Mouse (Mus musculus): ENCODE measurements around the gene Arl5c.

Gene Arl5c

DNA sequence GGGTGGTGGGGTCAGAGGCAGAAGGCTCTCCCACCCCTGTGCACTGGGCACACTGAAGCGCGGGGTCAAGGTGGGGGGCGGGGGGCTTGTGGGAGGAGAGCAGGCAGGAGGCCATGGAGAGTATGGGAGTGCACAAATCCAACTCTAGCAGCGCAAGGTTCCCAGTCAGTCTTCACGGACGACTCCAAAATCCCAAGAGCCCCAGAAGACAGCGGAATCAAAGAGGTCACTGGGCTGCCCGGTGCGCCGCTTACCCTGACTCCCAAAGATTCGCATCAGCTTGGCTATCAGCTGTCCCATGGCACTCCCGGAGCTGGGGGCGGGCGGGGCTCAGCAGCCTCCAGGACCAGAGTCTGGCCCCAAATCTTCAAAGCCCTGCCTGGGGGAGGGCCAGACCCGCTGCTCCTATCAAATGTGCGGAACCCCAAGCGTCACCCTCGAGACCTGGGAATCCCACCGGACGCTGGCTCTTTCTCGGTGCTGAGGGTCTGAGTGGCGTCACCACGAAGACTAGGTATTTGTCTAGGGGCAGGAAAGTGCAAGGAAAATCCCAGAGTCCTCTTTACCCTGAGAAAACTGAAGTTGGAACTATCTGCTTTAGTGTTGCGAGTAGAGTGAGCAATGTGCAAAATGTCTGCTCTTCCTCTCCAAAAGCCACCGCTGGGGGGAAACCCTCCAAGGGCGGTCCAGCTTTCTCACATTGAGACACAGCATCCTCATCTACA lies at the start of gene Arl5c:
Gene Arl5c (minus strand): TSS at position 618 of the 725 bp plus-strand sequence.
- peak; percentile 87 for DNase-seq

DNA sequence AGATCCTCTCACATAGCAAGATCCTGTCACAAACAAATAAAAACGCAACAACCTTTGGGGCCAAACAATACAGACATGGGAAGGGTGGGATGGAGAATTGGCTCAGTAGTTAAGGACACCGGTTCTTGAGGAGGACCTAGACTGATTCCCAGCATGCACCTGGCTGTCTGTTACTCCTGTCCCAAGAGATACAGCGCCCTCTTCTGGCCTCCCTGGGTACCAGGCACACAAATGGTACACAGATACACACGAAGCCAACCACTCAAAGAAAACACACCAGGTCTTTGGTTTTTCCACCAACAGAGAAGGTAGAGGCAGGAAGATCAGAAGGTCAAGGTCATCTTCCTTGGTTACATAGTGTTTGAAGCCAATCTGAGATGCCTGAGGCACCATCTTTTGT lies 49.6 kb upstream of the Arl5c start:
- no peak for DNase-seq

DNA sequence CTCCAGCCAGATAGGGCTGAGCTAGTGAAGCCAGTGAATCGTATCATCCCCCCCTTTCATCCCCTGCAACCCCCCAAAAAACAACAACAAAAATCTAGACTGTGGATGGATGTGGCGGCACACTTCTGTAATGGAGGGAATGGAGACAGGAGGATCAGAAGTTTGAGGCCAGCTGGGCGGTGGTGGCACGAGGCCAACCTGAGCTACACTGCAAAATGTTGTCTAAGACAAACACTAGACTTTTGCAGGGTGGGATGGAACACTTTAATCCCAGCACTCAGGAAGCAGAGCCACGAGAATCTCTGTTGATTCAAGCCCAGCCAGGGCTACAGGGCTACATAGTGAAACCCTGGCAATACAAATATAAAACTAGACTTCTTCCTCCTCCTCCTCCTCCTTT lies 48.1 kb upstream of the Arl5c start:
- no peak for DNase-seq

DNA sequence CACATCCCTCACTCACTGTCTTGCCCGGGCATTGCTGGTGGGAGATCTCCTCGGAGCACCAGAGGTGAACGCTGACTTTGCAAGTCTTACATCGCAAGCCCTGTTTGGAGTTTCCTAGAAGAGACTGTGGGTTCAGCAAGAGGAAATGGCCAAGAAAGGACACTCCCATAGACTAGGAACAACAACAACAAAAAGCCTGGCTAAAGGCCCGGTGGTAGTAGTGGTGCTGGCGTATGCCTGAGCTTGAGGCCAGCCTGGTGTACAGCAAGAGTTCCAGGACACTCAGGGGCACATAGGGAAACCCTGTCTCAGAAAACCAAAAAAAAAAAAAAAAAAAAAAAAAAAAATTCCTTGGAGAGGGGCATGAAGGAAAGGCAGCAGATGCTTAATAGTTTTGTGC lies 46.8 kb upstream of the Arl5c start:
- no peak for DNase-seq

DNA sequence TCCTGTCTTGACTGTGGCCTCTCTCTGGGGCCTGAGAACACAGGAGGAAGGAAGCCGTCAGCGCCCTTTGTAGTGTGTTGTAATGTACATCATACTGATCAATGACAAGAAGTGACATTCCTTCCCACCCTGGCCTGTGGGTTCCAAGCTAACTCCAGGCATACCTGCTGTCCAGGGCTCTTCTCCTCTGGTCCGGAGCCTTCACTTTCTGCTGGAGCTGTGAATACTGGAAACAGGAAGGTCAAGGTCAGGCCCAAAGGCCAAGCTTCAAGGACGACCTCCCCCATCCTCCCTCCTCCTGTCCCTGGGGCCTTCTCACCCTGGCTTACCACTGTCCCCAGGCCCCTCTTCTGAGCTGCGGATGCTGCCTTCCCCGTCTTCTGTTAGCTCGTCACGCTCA lies 45.0 kb upstream of the Arl5c start:
- no peak for DNase-seq

DNA sequence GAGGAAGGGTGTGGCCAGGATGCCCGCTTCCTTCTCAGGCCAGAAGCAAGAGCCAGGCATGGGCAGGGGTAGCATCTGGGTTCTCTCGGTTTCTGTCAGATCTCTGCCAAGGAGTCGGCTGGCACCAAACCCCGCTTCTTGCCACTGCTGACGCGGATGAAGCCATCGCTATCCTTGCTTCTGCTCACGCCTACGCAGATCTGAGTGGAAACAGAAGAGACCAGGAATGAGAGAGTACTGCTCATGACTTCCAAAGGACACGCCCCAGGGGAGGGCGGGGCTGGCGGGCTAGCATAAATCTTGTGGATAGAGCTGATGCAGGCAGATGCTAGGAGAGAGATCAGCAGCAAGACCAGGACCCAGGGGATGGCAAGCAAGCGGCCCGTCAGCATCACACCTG lies 41.9 kb upstream of the Arl5c start:
- DNase-seq: no peak

DNA sequence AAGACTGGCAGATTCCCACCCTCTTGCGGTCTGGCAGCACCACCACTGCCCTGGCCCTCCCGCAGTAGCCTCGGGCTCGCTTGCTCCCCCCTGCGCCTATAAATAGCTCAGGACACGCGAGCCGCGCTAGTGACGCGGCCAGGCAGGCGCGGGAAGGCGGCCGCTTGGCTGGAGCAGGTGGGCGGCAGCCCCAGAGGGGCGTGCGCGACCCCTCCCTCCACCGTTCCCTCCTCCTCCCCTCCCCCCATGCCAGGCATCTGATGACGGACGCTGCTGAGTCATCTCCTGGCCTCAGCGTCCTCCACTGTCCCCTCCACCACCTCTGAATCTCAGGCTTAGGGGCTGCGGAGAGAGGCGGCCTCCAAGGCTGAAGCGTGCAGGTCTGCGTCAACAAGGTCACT lies 40.0 kb upstream of the Arl5c start:
- no peak for DNase-seq

DNA sequence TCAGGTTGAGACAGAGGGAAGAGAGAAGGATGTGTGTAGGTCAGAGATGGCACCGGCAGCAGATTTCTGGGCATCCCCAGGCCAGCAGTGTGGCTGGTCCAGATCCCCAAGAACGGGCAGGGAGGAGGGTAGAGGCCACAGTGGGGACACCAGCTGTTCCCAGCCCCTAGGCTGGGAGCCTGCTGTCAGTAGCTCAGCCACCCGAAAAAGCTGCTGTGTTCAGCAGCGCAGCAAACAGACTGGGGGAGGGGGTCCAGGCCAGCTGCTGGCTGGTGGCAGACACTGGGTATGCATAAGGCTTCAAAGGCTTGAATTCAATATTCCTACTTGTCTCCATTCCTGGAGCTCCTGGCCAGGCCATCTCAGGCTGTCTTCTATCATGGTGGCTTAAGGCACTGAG lies 38.9 kb upstream of the Arl5c start:
- DNase-seq: no peak

DNA sequence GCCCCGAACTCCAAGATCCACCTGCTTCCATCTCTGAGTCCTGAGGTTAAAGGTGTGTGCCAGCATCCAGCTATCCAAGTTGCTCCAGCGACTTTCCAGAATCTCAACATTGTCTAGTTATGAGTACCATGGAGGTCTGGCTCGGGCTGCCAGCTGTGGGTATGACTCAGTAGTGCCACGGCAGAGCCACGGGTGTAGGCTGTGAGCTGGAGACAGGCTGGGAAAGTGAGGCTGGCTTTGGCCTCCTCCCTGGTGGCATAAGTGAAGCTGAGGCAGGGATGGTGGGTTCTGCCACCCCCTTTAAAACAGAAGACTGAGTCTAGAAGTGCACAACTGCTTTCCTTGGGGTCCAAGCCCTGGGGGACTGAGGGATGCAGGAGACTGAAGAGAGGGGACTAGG lies 38.1 kb upstream of the Arl5c start:
- DNase-seq: no peak

DNA sequence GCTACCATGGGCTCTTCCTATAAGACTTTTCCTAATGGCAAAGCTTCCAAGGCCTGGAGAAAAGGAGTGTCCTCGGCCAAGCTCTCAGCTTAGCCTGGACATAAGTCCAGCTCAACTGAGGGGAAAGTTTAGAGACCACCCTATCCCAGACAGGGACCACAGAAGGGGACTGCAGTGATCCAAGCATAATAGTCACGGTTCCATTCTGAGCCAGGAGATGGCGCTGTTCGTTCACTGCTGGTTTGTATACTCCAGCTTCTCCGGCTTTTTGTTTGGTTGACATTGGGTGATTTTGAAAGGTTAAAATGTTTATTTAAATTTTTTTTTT lies 35.4 kb upstream of the Arl5c start:
- peak; percentile 77 for DNase-seq

DNA sequence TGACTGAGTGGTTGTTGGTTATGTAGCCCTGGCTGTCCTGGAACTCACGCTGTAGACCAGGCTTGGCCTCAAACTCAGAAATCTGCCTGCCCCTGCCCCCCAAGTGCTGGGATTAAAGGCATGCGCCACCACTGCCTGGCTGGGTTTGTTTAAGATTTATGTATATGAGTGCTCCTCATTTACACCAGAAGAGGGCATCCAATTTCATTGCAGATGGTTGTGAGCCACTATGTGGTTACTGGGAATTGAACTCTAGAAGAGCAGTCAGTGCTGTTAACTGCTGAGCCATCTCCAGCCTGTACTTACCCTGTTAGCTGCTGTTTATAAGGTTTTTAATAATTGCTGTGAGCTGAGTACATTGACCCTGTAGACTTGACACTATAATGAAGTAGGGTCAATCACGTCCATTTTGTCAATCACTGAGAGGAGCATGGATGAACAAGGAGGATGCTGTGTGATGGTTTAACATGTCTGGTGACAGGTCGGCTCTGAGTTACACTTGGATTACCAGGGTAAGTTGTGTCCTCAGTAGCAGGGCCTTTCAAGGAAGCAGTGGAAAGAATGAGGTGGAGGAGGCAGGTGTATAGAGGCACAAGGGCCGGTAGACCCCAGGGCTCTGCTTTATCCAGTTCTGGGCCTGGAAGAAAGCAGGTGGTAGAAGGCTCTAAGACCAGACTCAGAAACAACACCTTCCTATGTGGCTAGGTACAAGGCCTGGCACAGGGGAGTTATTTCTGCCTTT lies 34.9 kb upstream of the Arl5c start:
- DNase-seq: no peak

DNA sequence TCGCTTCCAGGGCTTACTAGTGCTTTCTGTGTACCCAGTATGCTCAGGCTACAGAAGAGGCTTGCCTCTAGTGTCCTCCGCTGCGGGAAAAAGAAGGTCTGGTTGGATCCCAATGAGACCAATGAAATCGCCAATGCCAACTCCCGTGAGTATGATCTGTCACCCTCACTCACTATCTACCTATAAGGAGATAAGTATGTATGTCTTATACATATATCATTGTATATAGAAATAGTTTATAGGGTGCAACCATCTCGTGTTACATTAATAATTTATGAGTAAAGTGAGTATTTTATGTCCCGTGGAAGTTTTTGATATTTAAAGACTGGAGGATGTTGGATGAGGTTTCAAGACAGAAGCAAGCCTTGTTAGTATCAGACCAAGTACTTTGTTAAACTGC lies 31.8 kb upstream of the Arl5c start:
- no peak for DNase-seq

DNA sequence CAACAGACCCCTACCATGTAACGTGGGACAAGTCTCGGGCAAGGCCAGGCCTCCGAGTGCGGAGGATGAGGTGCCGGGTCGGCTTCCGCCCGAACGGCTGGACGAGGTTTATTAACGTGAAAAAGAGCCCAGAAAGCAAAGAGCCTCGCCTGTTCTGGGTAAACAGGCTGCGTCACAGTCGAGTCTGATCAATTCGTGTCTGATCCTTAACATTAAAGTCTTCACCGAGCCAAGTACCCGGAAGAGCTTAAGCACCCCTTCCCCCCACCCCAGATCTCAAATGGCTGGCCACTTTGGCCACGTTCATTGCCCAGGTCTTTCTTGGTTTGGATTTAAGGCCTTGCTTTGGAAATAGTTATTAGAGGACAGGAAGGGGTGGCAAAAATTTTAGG lies 31.3 kb upstream of the Arl5c start:
- DNase-seq: no peak

DNA sequence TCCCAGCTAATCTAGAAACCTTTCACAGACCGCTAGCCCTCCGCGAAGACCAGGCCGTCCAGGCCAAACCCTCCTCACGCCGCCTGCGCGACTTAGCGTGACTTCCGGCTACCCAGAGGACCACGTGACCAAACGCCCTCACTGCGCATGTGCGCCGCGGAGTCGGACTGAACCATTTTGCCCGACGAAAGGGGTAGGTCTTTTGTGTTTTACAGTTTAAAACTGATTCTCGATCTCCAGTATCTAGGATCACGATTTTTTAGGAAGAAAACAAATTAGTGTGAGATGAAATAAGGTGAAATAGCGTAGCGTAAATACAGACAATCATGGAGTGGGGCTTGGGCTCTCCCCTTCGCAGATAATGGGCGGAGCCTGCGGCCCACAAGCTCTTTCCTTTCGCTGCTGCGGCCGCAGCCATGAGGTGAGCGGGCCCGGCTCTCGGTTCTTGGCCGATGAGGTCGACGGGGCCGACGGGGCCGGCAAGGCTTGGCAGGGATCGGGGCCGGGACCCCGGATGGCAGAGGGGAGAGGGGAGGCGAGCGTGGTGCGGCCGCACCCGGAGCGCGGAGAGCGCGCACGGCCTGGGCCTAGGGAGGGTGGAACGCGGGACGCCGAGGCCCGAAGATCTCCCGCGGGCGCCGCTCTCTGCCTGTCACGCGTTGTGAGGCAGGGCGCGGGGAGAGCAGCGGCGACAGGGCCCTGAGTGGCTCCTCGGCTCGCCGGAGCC lies 30.8 kb upstream of the Arl5c start, which contains the start of gene Rpl19:
Gene Rpl19 (plus strand): TSS at position 141 of the 727 bp plus-strand sequence.
- peak; percentile 89 for DNase-seq

DNA sequence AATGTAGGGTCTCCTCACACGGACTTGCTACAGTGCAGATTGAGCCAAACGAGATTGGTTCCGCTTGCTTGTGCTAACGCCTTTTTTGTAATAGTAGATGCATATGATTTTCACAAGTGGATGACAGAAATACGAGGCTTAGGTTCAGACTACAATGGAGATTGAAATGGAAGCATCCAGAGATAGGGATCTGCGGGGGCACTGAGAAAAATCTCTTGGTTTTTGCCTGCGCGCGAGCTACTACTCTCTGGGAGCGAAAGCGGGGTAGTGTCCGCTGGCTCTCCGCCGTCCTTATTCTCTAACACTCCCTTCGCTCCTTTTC lies 30.2 kb upstream of the Arl5c start:
- DNase-seq: no peak

DNA sequence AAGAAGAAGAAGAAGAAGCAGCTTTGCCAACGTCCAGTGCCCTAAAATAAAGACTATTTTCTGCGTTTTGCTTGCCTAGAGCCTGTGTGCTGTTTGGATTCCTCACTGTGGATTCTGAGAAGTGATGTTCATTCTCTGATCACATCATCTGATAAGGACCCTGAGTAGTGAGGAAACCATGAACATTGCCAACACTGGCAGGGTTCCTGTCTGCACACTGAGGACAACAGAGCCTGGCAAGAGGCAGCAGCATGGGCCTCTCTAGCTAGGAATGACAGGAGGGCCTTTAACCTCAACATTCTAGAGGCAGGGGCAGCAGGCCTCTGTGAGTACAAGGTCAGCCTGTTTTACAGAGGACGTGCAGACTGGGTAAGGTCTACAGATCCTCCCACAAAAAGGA lies 28.5 kb upstream of the Arl5c start:
- no peak for DNase-seq

DNA sequence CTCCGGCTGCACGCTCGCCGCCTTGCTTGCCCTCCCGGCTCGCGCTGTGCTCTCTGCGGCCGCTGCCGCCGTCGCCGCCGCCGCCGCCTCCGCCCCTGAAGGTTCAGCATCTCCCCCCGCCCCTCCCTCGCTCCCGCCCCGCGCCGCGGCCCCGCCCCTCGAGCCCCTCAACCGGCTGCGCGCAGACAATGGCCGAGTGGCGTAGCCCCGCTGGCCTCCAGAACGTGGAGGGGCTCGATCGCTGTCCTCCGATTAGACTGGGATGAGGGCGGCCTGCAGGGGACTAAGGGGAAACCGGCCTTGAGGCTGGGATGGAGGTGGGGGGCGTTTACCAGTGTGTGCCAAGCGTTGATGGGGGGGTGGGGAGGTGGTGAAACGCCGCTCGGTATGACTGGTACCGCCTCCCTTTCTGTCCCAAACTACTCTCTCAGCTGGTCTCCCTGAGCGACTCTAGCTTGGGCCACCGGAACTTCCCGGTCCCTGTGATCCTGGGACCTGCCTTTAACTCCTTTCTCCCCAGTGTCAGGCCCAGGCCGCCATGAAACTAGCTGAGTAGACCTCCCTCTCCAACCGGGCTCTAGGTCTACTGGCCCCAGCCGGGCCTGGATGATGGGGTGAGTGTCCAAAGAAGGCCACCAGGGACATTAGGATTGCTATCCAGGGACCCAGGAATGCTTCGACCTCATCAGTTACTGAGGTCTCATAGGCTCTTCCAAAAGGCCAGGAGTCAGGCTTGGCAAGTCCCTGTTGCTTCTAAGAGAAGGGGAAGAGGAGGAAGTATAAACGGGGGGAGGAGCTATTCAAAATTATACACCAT lies 26.8 kb upstream of the Arl5c start, which contains the start of gene Cacnb1:
Gene Cacnb1 (minus strand): TSS at position 480 of the 817 bp plus-strand sequence.
- DNase-seq: peak; percentile 76

DNA sequence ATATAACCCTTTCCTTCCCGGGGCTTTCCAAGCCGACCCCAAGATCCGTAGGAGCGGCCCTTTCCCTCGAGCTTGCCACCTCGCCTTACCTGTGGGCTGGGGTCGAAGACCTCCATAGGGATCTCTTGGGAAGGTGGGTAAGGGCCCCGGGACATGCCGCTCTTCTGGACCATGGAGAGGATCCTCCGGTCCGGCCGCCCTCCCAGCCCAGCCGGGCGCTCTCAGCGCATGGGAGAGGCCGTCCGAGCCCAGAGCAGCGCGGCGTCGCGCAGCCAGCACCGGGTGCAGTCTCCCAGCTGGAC lies 26.2 kb upstream of the Arl5c start:
- no peak for DNase-seq

DNA sequence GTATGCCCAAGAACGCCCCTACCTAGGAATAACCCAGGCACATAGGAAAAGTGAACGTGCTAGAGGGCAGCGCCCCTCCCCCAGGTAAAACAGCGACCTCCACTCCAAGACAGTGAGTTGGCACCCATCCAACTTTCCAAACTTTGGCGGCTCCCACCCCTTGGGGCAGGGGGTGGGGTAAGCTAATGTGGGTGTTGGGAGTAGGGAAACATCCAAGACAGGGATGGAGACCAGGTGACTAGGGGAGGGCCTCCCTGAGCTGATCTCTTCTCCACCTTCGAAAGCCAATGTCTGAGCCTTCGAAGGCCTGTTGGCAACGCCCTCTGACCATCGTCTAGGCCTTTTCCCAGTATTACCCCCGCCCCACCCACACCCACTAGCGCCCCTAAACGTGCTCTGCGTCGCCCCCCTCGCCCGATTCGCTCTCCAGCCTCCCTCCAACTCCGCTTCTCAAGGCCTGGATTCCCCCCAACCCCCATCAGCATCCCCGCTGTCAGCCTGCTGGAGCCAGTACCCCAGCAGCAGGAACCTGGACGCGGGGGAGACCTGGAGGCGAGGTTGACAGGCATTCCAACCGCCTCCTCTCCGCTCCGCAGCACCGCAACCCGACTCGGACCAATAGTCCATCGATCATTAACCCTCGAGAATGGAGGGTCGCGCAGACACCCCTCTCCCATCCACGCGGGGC lies 25.7 kb upstream of the Arl5c start:
- peak; percentile 27 for DNase-seq

DNA sequence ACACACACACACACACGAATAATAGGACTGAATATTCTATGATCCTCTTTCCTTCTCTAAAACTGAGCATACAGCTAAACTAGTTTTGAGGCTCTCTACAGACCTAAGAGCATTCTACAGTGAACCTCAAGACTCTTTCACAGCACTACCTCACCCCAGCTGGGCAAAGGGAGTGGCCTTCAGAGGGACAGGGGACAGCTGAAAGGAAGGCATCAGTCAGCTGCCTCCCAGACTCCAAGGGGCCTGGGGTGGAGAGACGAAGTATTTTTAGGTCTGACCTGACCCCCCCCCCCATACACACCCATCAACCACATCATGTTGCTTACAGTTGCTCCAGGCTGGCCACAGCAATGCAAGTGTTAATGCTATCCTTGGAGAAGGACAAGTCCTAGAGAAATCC lies 25.1 kb upstream of the Arl5c start:
- no peak for DNase-seq

DNA sequence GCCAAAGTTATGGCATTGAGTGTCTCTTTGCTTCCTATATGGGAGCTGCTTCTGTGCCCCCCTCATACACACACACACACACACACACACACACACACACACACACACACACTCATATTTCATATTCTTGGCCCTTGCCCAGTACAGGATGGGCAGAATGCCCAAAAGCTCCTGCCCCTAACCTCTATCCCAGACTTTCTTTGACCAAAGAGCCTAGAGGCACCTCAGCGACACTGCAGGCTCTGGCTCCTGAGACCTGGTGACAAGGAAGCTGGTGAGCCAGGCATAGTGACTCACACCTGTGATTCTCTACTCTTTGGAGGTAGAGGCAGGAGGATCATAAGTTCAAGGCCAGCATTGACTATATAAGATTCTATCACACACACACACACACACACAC lies 24.7 kb upstream of the Arl5c start:
- DNase-seq: no peak

DNA sequence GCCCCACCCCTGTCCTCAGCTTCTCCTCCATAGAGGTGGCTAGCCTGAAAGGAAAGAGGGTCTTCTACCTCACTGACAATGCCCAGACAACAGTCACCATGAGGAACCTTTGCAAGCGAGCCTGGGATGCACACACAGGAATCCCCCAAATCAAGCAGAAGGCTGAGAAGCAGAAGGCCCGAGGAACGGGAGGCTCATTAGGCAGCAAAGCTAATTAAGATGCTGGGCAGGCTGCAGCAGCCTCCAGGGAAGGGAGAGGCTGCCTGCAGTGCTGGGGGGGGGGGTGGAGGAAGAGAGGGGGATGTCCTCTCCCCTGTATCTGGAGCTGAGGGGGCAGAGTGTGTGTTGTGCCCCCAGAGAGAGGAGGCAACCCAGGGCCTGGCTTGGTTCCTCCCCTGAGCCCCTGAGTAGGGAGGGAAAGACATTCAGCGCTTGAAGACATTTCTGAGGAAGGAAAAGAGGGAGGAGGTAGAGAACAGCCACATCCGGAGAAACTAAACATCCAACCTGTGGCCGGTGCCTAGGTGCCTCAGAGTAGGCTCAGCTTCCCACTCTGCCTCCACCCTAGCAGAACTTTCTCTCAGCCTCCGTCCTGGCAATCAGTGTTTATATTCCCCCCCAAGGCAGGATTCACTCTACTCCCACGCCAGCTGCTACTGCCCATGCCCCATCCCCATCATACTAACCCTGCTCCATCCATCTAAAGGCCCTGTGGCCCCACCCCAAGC lies 24.1 kb upstream of the Arl5c start:
- DNase-seq: peak; percentile 39

All from thymus, postnatal 25 days (tissue).